In the genomic region with DNA sequence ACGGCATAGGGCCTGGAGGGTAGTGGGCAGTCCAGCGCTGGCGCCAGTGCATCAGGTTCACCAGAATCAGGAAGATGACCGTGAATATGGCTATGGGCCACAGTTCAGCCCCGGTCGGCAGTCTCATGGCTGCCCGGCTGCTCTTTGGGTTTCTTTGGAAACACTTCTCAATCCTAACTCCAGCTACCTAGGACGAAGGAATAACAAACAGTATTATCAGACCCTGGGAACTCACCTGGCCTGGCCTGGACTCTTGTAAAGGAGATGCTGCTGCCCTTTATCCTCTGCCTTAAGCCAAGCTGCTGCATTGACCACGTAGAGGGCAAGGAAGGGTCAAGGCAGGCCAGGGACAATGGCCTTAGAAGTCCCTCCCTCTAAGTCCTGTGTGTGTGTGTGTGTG, we compare ENCODE assay signal across 21 mouse cellular contexts. TPM values are rescaled to one million over a fixed set of nuclear protein-coding genes. Genes with fewer than 3 reads are reported as not detected.
DNase-seq lines count a peak whose midpoint lies in the region; ATAC-seq and TF ChIP-seq lines count a peak whose summit lies in the region.
"Had no signal": no experiment of that assay in that cellular context is flagged by ENCODE, and none has a peak within 500 bp of the region (broad histone marks: within the 10 kb centered on the region; RNA-seq: fewer than 3 reads in every experiment).

No protein-coding gene starts in this region.

- H3K9ac ChIP-seq in heart, embryonic 12.5 days, result no peak overlapping the region
- H3K9ac ChIP-seq: liver, embryonic 12.5 days; lung, embryonic 14.5 days had no signal

- no peak for DNase-seq in heart, postnatal 25 days (ENCODE audit: low spot score)
- DNase-seq in kidney, adult 2 months, result no peak
- DNase-seq in kidney, postnatal 36 days, result no peak
- no peak for DNase-seq in adrenal gland, adult (ENCODE audit: inconsistent age in 2 of 2, low spot score in 1 of 2)
- DNase-seq: cerebellum, postnatal 10 days; embryo, embryonic 11 days; gastrocnemius, postnatal 10 days; left cerebral cortex, postnatal 4 days; thymus, adult 18-20 months had no signal

- H3K36me3 ChIP-seq in heart, embryonic 12.5 days, result peaks cover 16% of the 10 kb centered on the region; the same call in 1 of the 2 replicates
- H3K36me3 ChIP-seq in kidney, adult 2 months (ENCODE audit: control insufficient read depth, insufficient read depth, low read length), result no peaks in the 10 kb centered on the region
- H3K36me3 ChIP-seq: G1E had no signal

- no peak for TF ChIP-seq POLR2A in kidney, adult 2 months (IDR thresholded peaks at IDR 0.05; ENCODE audit: low read depth, low read length)
- TF ChIP-seq POLR2A in cortical plate, adult 2 months (IDR thresholded peaks at IDR 0.05; ENCODE audit: extremely low read depth, insufficient read depth, low read length), result no peak
- TF ChIP-seq POLR2A in olfactory bulb, adult 2 months (IDR thresholded peaks at IDR 0.05; ENCODE audit: insufficient read depth, low read depth, low read length), result no peak

- H3K4me3 ChIP-seq in heart, embryonic 12.5 days, result no peak overlapping the region
- H3K4me3 ChIP-seq in kidney, adult 2 months (ENCODE audit: insufficient read depth, low read depth, low read length), result no peak overlapping the region
- no peak overlapping the region for H3K4me3 ChIP-seq in cortical plate, adult 2 months (ENCODE audit: insufficient read depth, low read length)
- H3K4me3 ChIP-seq in olfactory bulb, adult 2 months (ENCODE audit: insufficient read depth, low read depth, low read length), result no peak overlapping the region
- H3K4me3 ChIP-seq: liver, embryonic 12.5 days had no signal

- intact Hi-C loops in heart, postnatal 25 days (cut with DNase I), result no loop called here

- peaks cover 35% of the 10 kb centered on the region for H3K4me1 ChIP-seq in heart, embryonic 12.5 days (replicated peaks)
- H3K4me1 ChIP-seq in kidney, adult 2 months (ENCODE audit: control insufficient read depth, insufficient read depth, low read length), result peaks cover 11% of the 10 kb centered on the region; the same call in 1 of the 2 replicates
- H3K4me1 ChIP-seq in cortical plate, adult 2 months (ENCODE audit: control insufficient read depth, insufficient read depth, low read length), result peaks cover 2% of the 10 kb centered on the region
- peaks cover 20% of the 10 kb centered on the region for H3K4me1 ChIP-seq in olfactory bulb, adult 2 months (ENCODE audit: control insufficient read depth, insufficient read depth, low read length)

- TF ChIP-seq CTCF in kidney, adult 2 months (conservative IDR thresholded peaks at IDR 0.05; ENCODE audit: insufficient read depth, insufficient read length, low read depth, low read length), result no peak
- no peak for TF ChIP-seq CTCF in cortical plate, adult 2 months (IDR thresholded peaks at IDR 0.05; ENCODE audit: extremely low read depth, insufficient read depth, low read length)
- no peak for TF ChIP-seq CTCF in olfactory bulb, adult 2 months (IDR thresholded peaks at IDR 0.05; ENCODE audit: insufficient read depth, low read depth, low read length)

- H3K27ac ChIP-seq in heart, embryonic 12.5 days (ENCODE audit: poor library complexity, severe bottlenecking), result 0 out of 2 replicates have a peak overlapping the region, but pooled peaks have one; percentile 63
- peak overlapping the region; percentile 84 for H3K27ac ChIP-seq in kidney, adult 2 months (ENCODE audit: insufficient read depth, low read depth, low read length)
- H3K27ac ChIP-seq in cortical plate, adult 2 months (ENCODE audit: insufficient read depth, low read length), result peak overlapping the region; percentile 86; the same call in 1 of the 2 replicates
- H3K27ac ChIP-seq in olfactory bulb, adult 2 months (ENCODE audit: insufficient read depth, low read depth, low read length), result peak overlapping the region; percentile 65; the same call in 1 of the 2 replicates
- H3K27ac ChIP-seq: liver, embryonic 12.5 days had no signal

- H3K4me2 ChIP-seq in heart, embryonic 12.5 days, result no peak overlapping the region
- H3K4me2 ChIP-seq: liver, embryonic 12.5 days; lung, embryonic 14.5 days had no signal

- WGBS in heart, embryonic 12.5 days, result 88% methylated on average over 9 of the region's 9 CpGs
- 89% methylated on average over 9 of the region's 9 CpGs for WGBS in kidney, adult 2 months
- 90% methylated on average over 9 of the region's 9 CpGs for WGBS in olfactory bulb, adult 2 months

- H3K9me3 ChIP-seq in heart, embryonic 12.5 days (replicated peaks), result no peaks in the 10 kb centered on the region
- H3K9me3 ChIP-seq: G1E; liver, embryonic 12.5 days had no signal

- peaks cover 5% of the 10 kb centered on the region; the same call in 1 of the 2 replicates for H3K27me3 ChIP-seq in heart, embryonic 12.5 days (replicated peaks)
- H3K27me3 ChIP-seq in kidney, adult 2 months (replicated peaks; ENCODE audit: control insufficient read depth, insufficient read depth, low read length), result no peaks in the 10 kb centered on the region

- no peak for ATAC-seq in heart, embryonic 12.5 days (ENCODE audit: insufficient number of reproducible peaks, low FRiP score)
- ATAC-seq: CD4-positive, CD25-positive, alpha-beta regulatory T cell, adult 4 months; liver, embryonic 12.5 days; midbrain, embryonic 16.5 days had no signal

RNA-seq across cellular contexts. Expression of a gene that starts 4.2 kb away (rescaled TPM):
- polyA plus RNA-seq in heart, embryonic 12.5 days (2016; fragmentation: Nextera tagmentation; extraction: Ambion mirVana), result 7.3 and 8.0 TPM in 2 replicates
- 10 to 100 TPM; 21.5 to 25.4 TPM for total RNA-seq in heart, postnatal 25 days (2021)
- polyA plus RNA-seq in kidney, adult 2 months (2012; rRNA removed), result 60.9 and 74.8 TPM in 2 replicates
- polyA plus RNA-seq in cortical plate, adult 2 months (2012; rRNA removed), result 50.3 and 57.9 TPM in 2 replicates
- polyA plus RNA-seq in olfactory bulb, adult 2 months (2012; ENCODE audit: insufficient read depth, insufficient read length, low replicate concordance, missing spikeins), result not detected in 2 replicates
- polyA plus RNA-seq: G1E had no signal

RNA-seq across cellular contexts. Expression of a gene that starts 18.0 kb away (rescaled TPM):
- polyA plus RNA-seq in heart, embryonic 12.5 days (2016; fragmentation: Nextera tagmentation; extraction: Ambion mirVana), result not detected in 2 replicates
- total RNA-seq in heart, postnatal 25 days (2021), result under 1 TPM; 0.21 to 0.22 TPM
- polyA plus RNA-seq in kidney, adult 2 months (2012; rRNA removed), result not detected in 2 replicates
- not detected in 2 replicates for polyA plus RNA-seq in cortical plate, adult 2 months (2012; rRNA removed)
- polyA plus RNA-seq in olfactory bulb, adult 2 months (2012; ENCODE audit: insufficient read depth, insufficient read length, low replicate concordance, missing spikeins), result not detected in 2 replicates
- total RNA-seq: G1E; gastrocnemius, postnatal 10 days; hindbrain, postnatal 0 days; left cerebral cortex, postnatal 4 days; megakaryocyte, adult 5-6 weeks had no signal
- polyA plus RNA-seq: CD4-positive, CD25-positive, alpha-beta regulatory T cell, adult 4 months; G1E; heart, embryonic 14.5 days; hindbrain, postnatal 0 days; kidney, embryonic 14.5 days; liver, embryonic 12.5 days; lung, embryonic 14.5 days; midbrain, embryonic 16.5 days had no signal

RNA-seq across cellular contexts. Expression of a gene that starts 21.7 kb away (rescaled TPM):
- 475 and 496 TPM in 2 replicates for polyA plus RNA-seq in heart, embryonic 12.5 days (2016; fragmentation: Nextera tagmentation; extraction: Ambion mirVana)
- 100 to 1,000 TPM; 683 to 734 TPM for total RNA-seq in heart, postnatal 25 days (2021)
- 632 and 646 TPM in 2 replicates for polyA plus RNA-seq in kidney, adult 2 months (2012; rRNA removed)
- 461 and 466 TPM in 2 replicates for polyA plus RNA-seq in cortical plate, adult 2 months (2012; rRNA removed)
- not detected in 2 replicates for polyA plus RNA-seq in olfactory bulb, adult 2 months (2012; ENCODE audit: insufficient read depth, insufficient read length, low replicate concordance, missing spikeins)

RNA-seq across cellular contexts. Expression of a gene that starts 31.1 kb away (rescaled TPM):
- 0.15 TPM in 1 of 2 replicates, not detected in the other for polyA plus RNA-seq in heart, embryonic 12.5 days (2016; fragmentation: Nextera tagmentation; extraction: Ambion mirVana)
- not detected for total RNA-seq in heart, postnatal 25 days (2021)
- 0.22 and 0.33 TPM in 2 replicates for polyA plus RNA-seq in kidney, adult 2 months (2012; rRNA removed)
- not detected in 2 replicates for polyA plus RNA-seq in cortical plate, adult 2 months (2012; rRNA removed)
- not detected in 2 replicates for polyA plus RNA-seq in olfactory bulb, adult 2 months (2012; ENCODE audit: insufficient read depth, insufficient read length, low replicate concordance, missing spikeins)
- total RNA-seq: hindbrain, postnatal 0 days; left cerebral cortex, postnatal 4 days; megakaryocyte, adult 5-6 weeks had no signal
- polyA plus RNA-seq: CD4-positive, CD25-positive, alpha-beta regulatory T cell, adult 4 months; G1E; heart, embryonic 14.5 days; hindbrain, postnatal 0 days; kidney, embryonic 14.5 days; lung, embryonic 14.5 days; midbrain, embryonic 16.5 days had no signal

RNA-seq across cellular contexts. Expression of a gene that starts 37.1 kb away (rescaled TPM):
- polyA plus RNA-seq in heart, embryonic 12.5 days (2016; fragmentation: Nextera tagmentation; extraction: Ambion mirVana), result 299 and 309 TPM in 2 replicates
- total RNA-seq in heart, postnatal 25 days (2021), result 100 to 1,000 TPM; 203 to 204 TPM
- 316 and 376 TPM in 2 replicates for polyA plus RNA-seq in kidney, adult 2 months (2012; rRNA removed)
- 279 and 280 TPM in 2 replicates for polyA plus RNA-seq in cortical plate, adult 2 months (2012; rRNA removed)
- polyA plus RNA-seq in olfactory bulb, adult 2 months (2012; ENCODE audit: insufficient read depth, insufficient read length, low replicate concordance, missing spikeins), result not detected in 2 replicates
